Mouse (Mus musculus): Measurements from ENCODE around the gene Cops2. TPM values are rescaled to one million over a fixed set of nuclear protein-coding genes. Genes with fewer than 3 reads are reported as not detected.

Gene Cops2
- polyA plus RNA-seq (2012; rRNA removed), result 62.9 and 69.5 TPM in 2 replicates

GRCm38 (mm10) chr2:125858521-125859280 is at the start of gene Cops2, which contains the start of gene Galk2:
Gene Cops2, minus strand, starts transcription at chr2:125859139.
Gene Galk2, plus strand, starts transcription at chr2:125859109.

GRCm38 (mm10) chr2:125782719-125783109 is 76.2 kb downstream of the Cops2 start, which contains the start of gene Secisbp2l:
Gene Secisbp2l, minus strand, starts transcription at chr2:125782870.

Other genes starting within 250 kb of the Cops2 start
- gene Cep152, start 234.0 kb downstream of the Cops2 start, polyA plus RNA-seq (2012; rRNA removed), result 5.4 and 6.1 TPM in 2 replicates
- 280 and 282 TPM in 2 replicates for gene Eid1, start 186.0 kb downstream of the Cops2 start, polyA plus RNA-seq (2012; rRNA removed)
- gene Shc4, start 135.0 kb downstream of the Cops2 start, polyA plus RNA-seq (2012; rRNA removed), result 1.6 and 2.7 TPM in 2 replicates
- gene Secisbp2l, start 76.3 kb downstream of the Cops2 start, polyA plus RNA-seq (2012; rRNA removed), result 19.2 and 19.5 TPM in 2 replicates
- gene Galk2, start within 50 bp of the Cops2 start, polyA plus RNA-seq (2012; rRNA removed), result 23.0 and 23.3 TPM in 2 replicates
- 2.2 and 5.9 TPM in 2 replicates for gene Fgf7, start 175.5 kb upstream of the Cops2 start, polyA plus RNA-seq (2012; rRNA removed)

Measured in central nervous system, embryonic 14 days (tissue).